Mouse (Mus musculus): ENCODE data around the gene Gm45808.
"Not testable (repeated sequence)": the region's sequence is repeated elsewhere in the genome, so short reads cannot be mapped to it uniquely, and the experiment has no call there.

Gene Gm45808

GRCm38 (mm10) chr7:45486761-45487415 lies at the start of gene Gm45808:
TSS of gene Gm45808 (minus strand) at chr7:45486811.
- no peak for DNase-seq (ENCODE audit: low read depth in 1 of 2, low spot score in 2 of 2)

- DNase-seq (ENCODE audit: low read depth in 1 of 2, low spot score in 2 of 2): no peak
These were observed 49.1 kb upstream of the Gm45808 start for GRCm38 (mm10) chr7:45535676-45536075.

GRCm38 (mm10) chr7:45530643-45531042 lies 44.0 kb upstream of the Gm45808 start:
- no peak for DNase-seq (ENCODE audit: low read depth in 1 of 2, low spot score in 2 of 2)

GRCm38 (mm10) chr7:45529461-45529860 lies 42.9 kb upstream of the Gm45808 start:
- DNase-seq (ENCODE audit: low read depth in 1 of 2, low spot score in 2 of 2): no peak

DNA sequence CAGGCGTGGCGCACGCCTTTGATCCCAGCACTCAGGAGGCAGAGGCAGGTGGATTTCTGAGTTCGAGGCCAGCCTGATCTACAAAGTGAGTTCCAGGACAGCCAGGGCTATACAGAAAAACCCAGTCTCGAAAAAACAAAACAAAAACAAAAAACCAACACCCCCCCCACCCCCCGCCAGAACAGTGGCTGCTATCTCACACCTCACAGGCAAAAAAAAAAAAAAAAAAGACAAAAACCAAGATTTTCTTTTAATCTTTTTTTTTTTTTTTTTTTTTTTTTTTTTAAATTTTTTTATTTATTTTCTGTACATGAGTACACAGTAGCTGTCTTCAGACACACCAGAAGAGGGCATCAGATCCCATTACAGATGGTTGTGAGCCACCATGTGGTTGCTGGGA lies 40.6 kb upstream of the Gm45808 start:
- DNase-seq (ENCODE audit: low read depth in 1 of 2, low spot score in 2 of 2): not testable (repeated sequence)

- DNase-seq (ENCODE audit: low read depth in 1 of 2, low spot score in 2 of 2): no peak
These were observed 40.0 kb upstream of the Gm45808 start for GRCm38 (mm10) chr7:45526474-45527120.

DNA sequence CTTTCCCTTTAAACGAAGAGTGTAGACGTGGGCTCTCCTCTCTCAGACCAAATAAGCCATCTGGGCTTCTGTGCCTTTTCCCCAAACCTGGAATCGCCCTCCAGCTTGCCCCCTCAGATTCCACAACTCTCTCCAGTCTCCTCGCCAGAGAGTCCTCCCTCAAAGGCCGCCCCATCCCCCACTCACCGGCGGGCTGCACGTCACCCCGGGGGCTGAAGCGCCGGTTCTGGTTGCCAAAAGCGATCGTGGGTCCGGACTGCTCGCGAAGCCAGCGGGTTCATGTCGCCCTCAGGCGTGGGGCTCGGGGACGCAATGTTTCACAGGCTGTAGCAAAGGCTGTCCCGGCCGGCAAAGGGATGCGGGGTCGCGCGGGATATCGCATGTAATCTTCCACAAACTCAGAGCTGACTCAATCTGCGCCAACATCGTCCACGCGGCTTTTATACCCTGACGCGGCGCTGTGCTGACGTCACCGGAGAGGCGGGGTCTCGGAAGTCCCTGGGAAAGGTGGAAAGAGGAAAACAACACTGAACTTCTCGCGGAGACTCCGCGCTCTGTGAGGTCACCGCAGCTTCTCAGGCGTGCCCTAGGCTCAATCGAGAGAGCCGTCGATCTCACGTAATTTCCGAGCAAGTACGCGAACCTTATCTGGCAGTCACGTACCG lies 39.3 kb upstream of the Gm45808 start, which contains the start of the genes Ppp1r15a and Plekha4:
Ppp1r15a (minus strand) TSS at position 460 of the 665 bp plus-strand sequence.
Plekha4 (plus strand) TSS at position 522 of the 665 bp plus-strand sequence.
- DNase-seq (ENCODE audit: low read depth in 1 of 2, low spot score in 2 of 2): peak; percentile 94 to 99

DNA sequence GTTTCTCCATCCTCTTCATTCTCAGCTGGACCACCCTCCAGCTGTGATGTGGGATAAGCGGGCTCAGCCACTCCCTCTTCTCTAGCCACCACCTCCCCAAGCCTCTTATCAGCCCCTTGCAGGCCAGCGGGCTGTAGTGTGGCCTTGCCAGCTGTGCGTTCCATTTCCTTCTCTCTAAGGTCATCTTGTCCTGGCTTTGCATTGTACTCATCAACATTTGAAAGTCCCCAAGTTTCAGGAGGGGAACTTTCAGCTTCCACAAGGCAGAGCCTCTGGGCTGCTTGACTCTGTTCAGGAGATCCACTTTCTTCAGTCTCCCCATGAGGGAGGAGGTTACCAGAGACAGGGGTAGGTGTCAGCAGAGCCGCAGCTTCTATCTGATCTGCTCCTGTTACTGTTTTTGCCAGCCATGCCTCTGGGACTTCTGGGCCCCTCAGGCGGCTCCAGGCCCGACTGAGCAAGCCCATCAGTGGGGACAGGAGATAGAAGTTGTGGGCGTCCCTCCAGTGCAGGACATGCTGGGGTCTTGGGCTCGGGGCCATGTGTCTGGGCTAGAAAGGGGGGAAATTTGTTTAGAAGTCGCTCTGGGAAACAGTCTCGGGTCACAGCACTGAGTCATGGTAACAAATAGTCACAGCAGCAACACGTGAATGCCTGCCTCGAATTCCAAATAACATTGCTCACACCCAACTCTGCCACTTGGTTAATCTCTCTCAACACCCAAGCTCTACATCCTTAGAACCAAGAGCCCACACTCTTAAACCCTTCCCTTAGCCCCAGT lies 38.4 kb upstream of the Gm45808 start:
- no peak for DNase-seq (ENCODE audit: low read depth in 1 of 2, low spot score in 2 of 2)

DNA sequence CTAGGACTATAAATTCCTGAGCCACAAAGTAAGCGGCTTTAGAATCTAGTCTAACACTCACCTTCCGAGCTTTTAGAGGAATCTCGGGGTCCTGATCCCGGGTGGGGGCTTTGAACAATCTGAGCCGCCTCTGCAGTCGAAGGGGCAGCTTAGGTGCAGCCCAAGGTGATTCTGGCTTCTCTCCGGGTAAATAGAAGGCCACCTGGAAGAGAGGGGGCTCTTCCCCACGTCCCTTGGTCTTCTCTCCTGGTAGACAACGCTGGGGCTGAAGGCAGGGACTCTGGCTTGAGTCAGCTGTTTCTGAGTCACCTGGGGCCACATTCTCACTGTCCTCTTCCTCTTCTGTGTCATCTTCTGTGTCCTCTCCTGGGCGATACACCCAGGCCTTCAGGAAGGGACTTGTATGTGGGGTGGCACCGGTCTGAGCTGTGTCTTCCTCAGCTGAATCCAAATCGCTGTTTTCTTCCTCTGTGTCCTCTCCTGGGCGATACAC lies 37.1 kb upstream of the Gm45808 start:
- DNase-seq (ENCODE audit: low read depth in 1 of 2, low spot score in 2 of 2): no peak

GRCm38 (mm10) chr7:45522957-45523676 lies 36.5 kb upstream of the Gm45808 start:
- no peak for DNase-seq (ENCODE audit: low read depth in 1 of 2, low spot score in 2 of 2)

DNA sequence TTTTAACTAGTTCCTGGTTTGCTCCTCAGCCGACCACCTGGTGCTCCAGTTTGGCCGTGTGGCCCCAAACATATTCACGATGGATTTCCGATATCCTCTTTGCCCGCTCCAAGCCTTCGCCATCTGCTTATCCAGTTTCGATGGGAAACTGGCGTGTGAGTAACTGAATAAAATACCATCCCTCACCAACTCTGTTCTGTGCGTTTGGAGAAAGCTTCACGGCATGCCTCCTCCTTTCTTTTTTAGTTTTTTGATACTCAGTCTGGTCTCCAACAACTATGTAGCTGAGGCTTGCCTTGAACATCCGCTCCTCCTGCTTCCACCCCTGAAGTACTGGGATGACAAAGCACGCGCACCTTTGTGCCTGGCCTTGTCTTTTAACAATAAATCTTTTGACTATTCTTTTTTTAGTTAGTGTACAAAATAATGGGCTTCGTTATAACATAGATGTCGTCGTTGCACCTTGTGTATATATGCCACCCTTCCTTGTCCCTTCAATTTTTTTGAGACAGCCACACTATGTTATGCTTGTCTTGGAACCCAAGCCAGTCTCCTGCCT lies 35.7 kb upstream of the Gm45808 start:
- no peak for DNase-seq (ENCODE audit: low read depth in 1 of 2, low spot score in 2 of 2)

DNA sequence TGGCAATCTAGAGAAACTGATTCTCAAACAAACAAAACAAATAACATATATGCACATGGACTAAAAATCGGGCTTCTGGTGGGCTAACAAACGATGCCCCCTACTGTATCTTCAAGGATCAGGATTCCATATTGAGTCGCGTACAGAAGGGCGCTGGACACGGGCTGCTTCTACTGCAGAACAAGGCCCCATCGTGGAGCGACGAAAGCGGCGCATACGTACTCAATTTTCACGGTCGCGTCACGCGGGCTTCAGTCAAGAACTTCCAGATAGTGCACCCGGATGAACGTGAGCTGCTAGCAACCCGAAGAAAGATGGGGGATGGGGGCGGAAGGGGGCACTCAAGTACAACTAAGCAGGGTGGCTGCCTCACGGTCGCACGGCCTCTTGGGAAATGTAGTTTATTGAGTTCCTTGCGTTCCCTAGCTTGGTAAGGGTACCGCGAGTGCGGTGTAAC lies 35.1 kb upstream of the Gm45808 start:
- DNase-seq (ENCODE audit: low read depth in 1 of 2, low spot score in 2 of 2): peak; percentile 55 to 78

- no peak for DNase-seq (ENCODE audit: low read depth in 1 of 2, low spot score in 2 of 2)
These were observed 34.0 kb upstream of the Gm45808 start for GRCm38 (mm10) chr7:45520605-45521004.

DNA sequence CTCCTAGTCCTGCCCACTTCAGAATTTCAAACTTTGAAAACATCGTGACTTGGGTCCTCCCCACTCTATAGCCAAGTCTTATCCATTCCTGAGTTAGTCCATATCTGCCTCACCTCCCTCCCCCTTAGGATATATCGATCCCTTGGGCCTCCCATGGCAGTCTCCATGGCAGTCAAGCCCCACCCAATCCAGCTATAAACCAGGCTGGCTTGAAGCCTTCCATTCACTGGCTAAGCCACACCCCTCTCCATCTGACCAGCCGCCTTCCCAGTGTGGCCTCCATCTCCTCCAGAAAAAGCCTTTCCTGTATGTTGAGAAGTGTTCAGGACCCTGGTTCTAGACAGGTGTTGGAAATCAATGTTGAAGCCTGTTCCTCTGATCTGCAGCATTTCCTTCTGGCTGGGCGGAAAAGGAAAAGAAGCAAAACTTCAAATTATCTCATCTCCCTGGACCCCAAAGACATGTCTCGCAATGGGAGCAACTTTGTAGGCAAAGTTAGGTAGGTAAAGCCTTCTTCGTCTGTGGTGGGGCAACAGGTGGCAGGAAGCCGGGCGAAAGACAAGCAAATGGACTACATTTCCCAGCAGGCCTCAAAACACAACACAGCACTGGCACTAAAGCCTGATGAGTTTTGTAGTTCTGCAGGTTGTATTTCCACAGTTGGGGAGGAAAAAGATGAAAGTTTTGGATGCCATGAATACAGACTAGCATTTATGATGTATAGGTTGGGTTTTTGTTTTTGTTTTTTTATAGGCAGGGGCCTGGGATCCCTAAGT lies 32.9 kb upstream of the Gm45808 start:
- no peak for DNase-seq (ENCODE audit: low read depth in 1 of 2, low spot score in 2 of 2)

DNA sequence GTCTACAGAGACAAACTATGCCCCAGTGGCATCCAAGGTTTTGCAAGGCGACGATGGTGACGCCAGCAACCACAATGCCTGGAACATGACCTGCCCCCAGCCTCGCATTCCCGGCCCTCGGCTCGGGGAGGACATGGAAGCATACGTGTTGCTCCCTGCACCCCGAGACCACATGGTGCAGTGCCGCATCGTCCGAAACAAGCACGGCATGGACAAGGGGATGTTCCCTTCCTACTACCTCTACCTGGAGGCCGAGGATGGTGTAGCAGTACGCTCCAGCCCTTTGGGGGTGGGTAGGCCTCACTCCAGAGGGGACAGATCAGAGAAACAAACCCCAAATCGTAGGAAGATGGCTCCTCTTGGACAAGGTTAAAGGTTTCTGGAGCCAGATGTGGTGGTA lies 32.0 kb upstream of the Gm45808 start:
- no peak for DNase-seq (ENCODE audit: low read depth in 1 of 2, low spot score in 2 of 2)

DNA sequence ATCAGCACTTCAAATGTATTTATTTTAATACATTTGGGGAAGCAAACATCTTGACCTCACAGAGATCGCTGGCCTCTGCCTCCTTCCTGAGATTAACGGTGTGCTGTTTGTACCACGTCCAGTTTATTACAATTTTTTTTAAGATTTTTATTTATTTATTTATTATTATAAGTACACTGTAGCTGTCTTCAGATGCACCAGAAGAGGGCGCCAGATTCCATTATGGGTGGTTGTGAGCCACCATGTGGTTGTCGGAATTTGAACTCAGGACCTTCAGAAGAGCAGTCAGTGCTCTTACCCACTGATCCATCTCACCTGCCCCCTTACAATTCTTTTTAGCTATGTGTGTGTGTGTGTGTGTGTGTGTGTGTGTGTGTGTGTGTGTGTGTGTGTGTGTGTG lies 30.2 kb upstream of the Gm45808 start:
- DNase-seq (ENCODE audit: low read depth in 1 of 2, low spot score in 2 of 2): not testable (repeated sequence)

GRCm38 (mm10) chr7:45515436-45515835 lies 28.8 kb upstream of the Gm45808 start:
- DNase-seq (ENCODE audit: low read depth in 1 of 2, low spot score in 2 of 2): no peak

GRCm38 (mm10) chr7:45514411-45514810 lies 27.8 kb upstream of the Gm45808 start:
- no peak for DNase-seq (ENCODE audit: low read depth in 1 of 2, low spot score in 2 of 2)

Data from monocyte, adult 2 months (primary cell).